10 mouse cellular contexts compared by ENCODE assay signal in genomic region chr5:110869242-110869669, GRCm38 (mm10). TPM values are rescaled to one million over a fixed set of nuclear protein-coding genes. Genes with fewer than 3 reads are reported as not detected.
DNase-seq lines count a peak whose midpoint lies in the region; ATAC-seq lines count a peak whose summit lies in the region.
"Had no signal": no experiment of that assay in that cellular context is flagged by ENCODE, and none has a peak within 500 bp of the region (broad histone marks: within the 10 kb centered on the region; RNA-seq: fewer than 3 reads in every experiment).

No protein-coding gene starts in this region.

- intact Hi-C loops in heart, postnatal 25 days (cut with DNase I), result no loop called here

- H3K36me3 ChIP-seq in midbrain, embryonic 11.5 days (ENCODE audit: control insufficient read depth, insufficient read depth, low read length), result no peaks in the 10 kb centered on the region

- H3K4me3 ChIP-seq in midbrain, embryonic 11.5 days (ENCODE audit: low read depth, low read length), result no peak overlapping the region

- H3K27ac ChIP-seq in midbrain, embryonic 11.5 days (ENCODE audit: low read depth, low read length), result no peak overlapping the region; the same call in 1 of the 2 replicates

- ATAC-seq in midbrain, embryonic 11.5 days (ENCODE audit: low FRiP score), result 0 out of 2 replicates have a peak, but pooled peaks have one; percentile 57

- peak; percentile 94 for DNase-seq in heart, adult 11 months
- no peak for DNase-seq in heart, postnatal 25 days (ENCODE audit: low spot score)
- peak; percentile 33 for DNase-seq in urinary bladder, postnatal 14 days (ENCODE audit: low spot score)
- no peak for DNase-seq in urinary bladder, postnatal 10 days (ENCODE audit: low spot score)
- no peak for DNase-seq in midbrain, embryonic 11.5 days (ENCODE audit: low spot score, missing footprints)
- DNase-seq in T-cell, adult 2 months (ENCODE audit: low spot score), result no peak
- DNase-seq in cerebellum, adult 11-12 months, result no peak
- no peak for DNase-seq in frontal cortex, postnatal 25 days (ENCODE audit: low spot score in 2 of 2)
- DNase-seq: cerebellum, adult 11 months; gastrocnemius, postnatal 36 days had no signal

- no peak overlapping the region for H3K4me2 ChIP-seq in midbrain, embryonic 11.5 days

- no peak overlapping the region for H3K9ac ChIP-seq in midbrain, embryonic 11.5 days (ENCODE audit: low read length)

- H3K27me3 ChIP-seq in midbrain, embryonic 11.5 days (ENCODE audit: control insufficient read depth, insufficient read depth, low read length), result no peaks in the 10 kb centered on the region

- peaks cover 5% of the 10 kb centered on the region; the same call in 1 of the 2 replicates for H3K4me1 ChIP-seq in midbrain, embryonic 11.5 days (ENCODE audit: control insufficient read depth, insufficient read depth, low read length)

- WGBS in midbrain, embryonic 11.5 days, result 39% methylated on average over 8 of the region's 8 CpGs

- no peaks in the 10 kb centered on the region for H3K9me3 ChIP-seq in midbrain, embryonic 11.5 days (ENCODE audit: control insufficient read depth, low read length)

RNA-seq across cellular contexts. Expression of gene Ttc28, which starts 10.3 kb away (rescaled TPM):
- total RNA-seq in heart, postnatal 25 days (2021), result 10 to 100 TPM; 13.3 to 16.9 TPM
- 12.7 and 13.5 TPM in 2 replicates for polyA plus RNA-seq in midbrain, embryonic 11.5 days (2014; fragmentation: Nextera tagmentation; extraction: Ambion mirVana)

RNA-seq across cellular contexts. Expression of gene Chek2, which starts 29.5 kb away (rescaled TPM):
- total RNA-seq in heart, postnatal 25 days (2021), result 1 to 10 TPM; 3.3 to 4.5 TPM
- 26.8 and 28.5 TPM in 2 replicates for polyA plus RNA-seq in midbrain, embryonic 11.5 days (2014; fragmentation: Nextera tagmentation; extraction: Ambion mirVana)

RNA-seq across cellular contexts. Expression of gene Hscb, which starts 29.7 kb away (rescaled TPM):
- total RNA-seq in heart, postnatal 25 days (2021), result 10 to 100 TPM; 18.8 to 21.1 TPM
- polyA plus RNA-seq in midbrain, embryonic 11.5 days (2014; fragmentation: Nextera tagmentation; extraction: Ambion mirVana), result 21.0 and 25.0 TPM in 2 replicates

RNA-seq across cellular contexts. Expression of gene Ulk1, which starts 59.4 kb away (rescaled TPM):
- 10 to 100 TPM; 73.2 to 78.0 TPM for total RNA-seq in heart, postnatal 25 days (2021)
- 28.1 and 36.1 TPM in 2 replicates for polyA plus RNA-seq in midbrain, embryonic 11.5 days (2014; fragmentation: Nextera tagmentation; extraction: Ambion mirVana)

Comparison
In these comparisons a context has a peak if more than half of its experiments do, and no peak if none do; other contexts are left out.
1. DNase-seq: peak in heart, adult 11 months (single experiment) and urinary bladder, postnatal 14 days (single experiment); none in heart, postnatal 25 days (single experiment), urinary bladder, postnatal 10 days (single experiment), midbrain, embryonic 11.5 days (single experiment), T-cell, adult 2 months (single experiment), cerebellum, adult 11-12 months (single experiment) and frontal cortex, postnatal 25 days (0 of 2).